Mouse (Mus musculus): ENCODE data around the gene Cxcr4. TPM values are rescaled to one million over a fixed set of nuclear protein-coding genes. Genes with fewer than 3 reads are reported as not detected.

The Cxcr4 gene
- polyA plus RNA-seq, 1 experiment from 2014 or later = 8.7 TPM

Other genes starting within 250 kb of the Cxcr4 start
- 66.4 and 74.4 TPM in 2 replicates for gene Mcm6, start 232.6 kb downstream of the Cxcr4 start, polyA plus RNA-seq (2015; fragmentation: Nextera tagmentation; extraction: Ambion mirVana)
- gene Dars, start 174.9 kb downstream of the Cxcr4 start, polyA plus RNA-seq (2015; fragmentation: Nextera tagmentation; extraction: Ambion mirVana) = 159 and 162 TPM in 2 replicates

Data from neural tube, embryonic 13.5 days (tissue).